Mouse (Mus musculus) adrenal gland, adult 18-20 months (tissue): ENCODE data around the gene Atp8a2. TPM values are rescaled to one million over a fixed set of nuclear protein-coding genes. Genes with fewer than 3 reads are reported as not detected.
"Not testable (repeated sequence)": the region's sequence is repeated elsewhere in the genome, so short reads cannot be mapped to it uniquely, and the experiment has no call there.

Experiments used
- DNase-seq, 2 experiments: peaks; one replicate each; pipeline ENCODE4 v3.0.0; 2021 to 2022; ENCODE audit warnings: low spot score in 2 of 2
- total RNA-seq, 2 experiments: library from RNA; stranded (reverse); gene quantifications; 1 replicate in 1 of 2; 2 replicates in 1 of 2; pipeline ENCODE4 v1.2.3; 2021

The Atp8a2 gene
- total RNA-seq, 2 experiments from 2014 or later = 1.1 to 2.0 TPM

DNA sequence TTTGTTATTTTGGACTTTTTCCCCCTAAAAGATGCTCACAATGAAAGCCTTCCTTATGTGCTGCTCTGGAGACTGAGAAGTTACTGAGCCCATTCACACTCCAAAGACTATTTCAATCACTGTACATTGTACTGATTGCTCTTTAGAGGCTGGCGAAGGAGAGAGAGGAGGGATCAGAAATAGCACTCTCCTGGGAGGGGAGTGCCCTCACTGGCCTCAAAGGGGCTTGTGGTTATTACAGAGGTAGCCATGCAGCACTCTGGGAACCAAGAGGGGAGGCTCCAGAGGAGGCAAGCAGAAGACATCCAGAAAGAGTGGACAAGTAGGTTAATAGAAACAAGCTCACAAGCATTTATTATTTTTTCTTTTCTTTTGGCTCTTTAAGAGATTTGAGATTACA lies 169.8 kb downstream of the Atp8a2 start:
- DNase-seq = no peak

DNA sequence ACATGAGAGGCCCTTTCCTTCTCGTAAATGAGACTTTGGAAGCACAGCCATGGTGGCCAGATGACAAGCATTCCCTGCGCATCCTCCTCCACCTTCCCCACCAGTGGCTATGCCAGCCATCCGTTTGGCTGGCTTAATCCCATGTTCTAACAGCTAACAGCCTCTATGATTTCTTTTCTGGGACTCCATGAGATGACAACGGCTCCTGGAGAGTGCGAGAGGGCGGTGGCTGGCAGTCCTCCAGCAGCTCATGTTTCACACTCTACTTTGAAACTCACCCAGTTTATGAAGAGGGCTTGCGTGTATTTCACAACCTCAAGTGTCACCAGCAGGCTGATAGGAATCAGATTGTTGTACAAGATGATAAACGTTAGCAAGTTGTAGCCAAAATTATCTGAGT lies 170.3 kb downstream of the Atp8a2 start:
- DNase-seq = peak in 1 of 2 experiments; percentile 25

DNA sequence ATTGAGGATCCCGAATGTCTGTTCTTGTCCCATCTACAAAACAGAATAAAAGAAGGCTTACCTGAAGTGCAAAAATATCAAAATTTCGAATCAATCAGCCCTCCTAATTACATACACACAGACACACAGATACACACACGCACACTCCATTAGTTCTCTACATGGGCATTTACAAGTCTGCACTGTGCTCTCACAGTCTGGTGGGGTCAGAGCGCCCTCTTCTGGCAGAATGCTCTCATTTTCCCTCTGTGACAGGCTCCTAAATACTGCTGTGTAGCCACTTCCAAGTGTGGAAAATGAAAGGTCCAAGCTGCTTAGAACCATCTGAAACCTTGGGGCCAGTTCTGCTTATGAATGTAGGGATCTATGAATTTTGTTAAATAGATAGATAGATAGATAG lies 181.1 kb downstream of the Atp8a2 start:
- peak; percentile 68 to 78 for DNase-seq

DNA sequence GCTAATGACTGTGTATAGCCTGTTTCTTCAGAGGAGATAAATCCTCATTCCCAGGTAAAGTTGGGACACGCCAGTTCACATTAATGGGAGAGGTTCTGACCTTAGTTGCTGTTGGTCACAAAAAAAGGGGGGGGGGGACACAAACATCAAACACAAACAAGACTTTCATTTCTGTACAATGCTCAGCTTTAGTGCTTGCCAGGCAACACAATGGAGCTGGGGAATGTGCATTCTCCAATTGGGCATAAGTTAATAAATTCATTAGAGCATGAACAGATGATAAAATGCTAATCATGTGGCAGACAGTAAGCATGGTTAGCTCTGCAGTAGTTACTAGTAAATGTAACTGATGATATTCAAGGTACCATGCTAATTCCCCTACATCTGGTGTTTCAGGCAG lies 195.2 kb downstream of the Atp8a2 start:
- DNase-seq = no peak

DNA sequence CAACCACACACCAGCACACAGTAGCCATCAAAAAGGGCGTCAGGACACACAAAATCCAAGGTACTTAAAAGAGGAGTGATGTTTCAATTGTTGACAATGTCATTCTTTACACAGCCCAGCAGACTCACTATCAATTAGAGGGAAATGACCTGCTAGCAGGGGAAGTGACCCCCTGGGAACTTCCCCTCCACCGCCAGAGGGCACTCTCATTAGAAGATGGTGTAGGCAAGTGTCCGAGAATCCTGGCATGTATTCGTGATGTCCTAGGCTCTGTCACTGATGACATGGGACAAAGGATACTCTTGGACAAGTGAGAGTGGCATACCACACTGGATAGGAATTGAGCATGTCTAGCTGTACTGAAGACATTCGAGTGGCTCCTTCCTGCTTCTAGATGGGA lies 208.1 kb downstream of the Atp8a2 start:
- peak; percentile 12 to 27 for DNase-seq

DNA sequence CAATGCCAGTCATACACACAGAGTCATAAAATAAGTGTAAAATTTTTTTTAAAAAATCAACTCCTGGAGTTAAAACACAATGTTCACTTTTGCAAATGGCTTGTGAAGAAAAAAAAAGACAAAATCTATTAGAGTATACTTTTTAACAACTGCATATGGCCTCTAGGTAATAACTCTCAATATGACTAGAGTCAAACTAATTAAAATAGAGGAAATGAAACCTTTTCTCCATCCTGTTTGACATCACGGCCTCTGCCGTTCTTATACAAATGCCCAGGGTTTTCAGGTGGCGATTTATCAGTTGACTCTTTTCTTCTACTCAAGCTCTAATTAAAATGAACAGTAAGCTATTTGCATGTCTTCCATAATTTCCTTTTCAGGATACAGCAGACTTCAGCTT lies 209.0 kb downstream of the Atp8a2 start:
- DNase-seq = no peak

DNA sequence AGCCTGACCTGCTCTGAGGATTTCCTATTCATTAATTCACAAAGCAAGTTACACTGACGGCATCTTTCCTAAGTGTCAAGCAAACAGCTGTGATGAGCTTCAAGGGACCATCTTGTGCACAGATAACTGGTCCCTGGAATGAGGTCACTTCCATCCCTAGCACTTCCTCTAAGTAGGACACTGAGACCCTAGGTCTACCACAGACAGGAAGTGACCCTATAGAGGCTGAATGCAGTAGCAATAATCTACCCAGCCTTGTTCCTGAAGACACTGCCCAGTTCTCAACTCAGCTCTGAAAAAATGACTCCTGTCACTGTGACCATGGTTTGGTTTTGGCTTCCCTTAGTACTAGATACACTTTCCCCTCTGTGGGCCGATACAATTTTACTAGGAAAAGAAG lies 219.0 kb downstream of the Atp8a2 start:
- no peak for DNase-seq

DNA sequence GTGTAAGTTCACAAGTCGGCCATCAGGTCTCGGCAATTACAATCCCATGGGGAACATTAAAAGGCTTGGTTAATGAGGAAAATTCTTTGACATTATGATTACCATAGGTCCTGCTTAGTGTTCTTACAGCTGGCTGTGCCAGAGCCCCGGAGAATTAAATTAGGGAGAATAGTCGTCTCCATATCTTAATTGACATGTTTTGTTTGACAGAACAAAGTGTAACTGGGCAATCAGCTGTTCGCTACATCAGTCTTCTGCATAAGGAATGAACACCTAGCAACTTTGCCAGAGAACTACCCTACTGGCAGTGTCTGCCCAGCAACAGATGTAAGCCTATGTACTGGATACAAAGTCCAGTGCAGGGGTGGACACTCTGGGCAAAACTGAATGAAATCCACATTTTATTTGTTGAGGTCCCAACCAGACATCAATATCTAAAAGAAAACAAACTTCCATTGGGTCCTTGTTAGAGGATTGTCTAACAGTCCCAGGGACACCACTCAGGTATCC lies 225.7 kb downstream of the Atp8a2 start:
- no peak for DNase-seq

DNA sequence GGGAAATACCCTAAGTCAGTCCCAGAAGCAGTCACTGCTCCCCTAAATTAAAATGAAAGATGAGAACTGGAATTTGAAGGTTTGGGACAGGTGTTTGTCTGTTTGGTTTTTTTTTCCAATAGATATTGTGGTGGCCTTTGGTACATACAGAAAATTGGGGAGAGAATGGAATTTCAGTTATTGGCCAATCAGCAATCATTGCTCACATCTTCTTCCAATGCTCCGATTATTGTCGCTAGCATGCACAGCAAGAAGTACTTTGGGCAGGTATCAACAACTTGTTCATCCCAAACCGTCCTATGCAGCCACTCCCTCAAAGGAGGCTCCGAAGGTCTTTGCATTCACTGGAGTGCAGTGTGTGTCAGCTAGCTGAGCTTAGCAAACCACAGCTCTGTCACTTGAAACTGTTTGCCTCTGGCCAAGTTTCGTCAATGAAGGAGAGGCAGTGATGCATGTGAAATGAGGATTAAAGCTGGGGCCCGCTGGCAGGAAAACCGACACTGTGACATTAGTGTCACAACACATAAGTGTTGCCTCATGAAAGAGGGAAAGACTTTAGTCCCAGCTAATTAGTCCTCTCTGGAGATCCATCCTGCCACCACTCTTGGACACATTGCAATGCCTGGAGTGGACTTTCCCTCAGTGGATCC lies 227.4 kb downstream of the Atp8a2 start:
- no peak for DNase-seq

DNA sequence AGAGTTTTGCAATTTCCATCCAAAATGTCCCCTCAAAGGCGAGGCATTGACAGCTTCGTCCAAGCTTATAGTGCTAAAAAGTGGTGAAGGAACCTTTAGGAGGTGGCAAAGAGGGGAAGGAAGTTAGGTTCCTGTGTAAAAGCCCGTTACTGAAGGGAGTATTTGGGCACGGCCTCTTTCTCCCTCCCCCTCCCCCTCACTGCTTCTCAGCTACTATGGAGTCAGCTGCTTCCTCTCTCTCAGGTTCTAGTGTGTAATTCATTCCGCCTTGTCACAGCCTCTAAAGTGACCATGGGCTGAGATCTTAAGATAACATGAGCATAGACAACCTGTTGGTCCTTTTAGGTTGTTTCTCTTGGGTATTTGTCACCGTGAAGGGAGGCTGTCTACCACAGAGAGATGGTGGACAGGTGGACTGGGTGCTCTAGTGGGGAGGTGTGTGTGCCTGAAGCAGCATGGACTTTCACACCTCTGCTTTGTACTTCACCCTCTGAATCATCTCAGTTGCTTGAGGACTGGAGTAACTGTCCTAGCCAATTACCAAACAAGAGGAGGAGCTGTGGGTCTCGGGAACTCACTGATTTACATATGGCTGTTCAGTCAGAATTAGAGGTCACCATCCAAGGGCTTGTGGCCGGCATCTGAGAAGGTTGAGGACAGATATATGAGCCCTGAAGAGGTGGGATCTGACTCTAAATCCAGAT lies 229.0 kb downstream of the Atp8a2 start:
- DNase-seq = no peak

DNA sequence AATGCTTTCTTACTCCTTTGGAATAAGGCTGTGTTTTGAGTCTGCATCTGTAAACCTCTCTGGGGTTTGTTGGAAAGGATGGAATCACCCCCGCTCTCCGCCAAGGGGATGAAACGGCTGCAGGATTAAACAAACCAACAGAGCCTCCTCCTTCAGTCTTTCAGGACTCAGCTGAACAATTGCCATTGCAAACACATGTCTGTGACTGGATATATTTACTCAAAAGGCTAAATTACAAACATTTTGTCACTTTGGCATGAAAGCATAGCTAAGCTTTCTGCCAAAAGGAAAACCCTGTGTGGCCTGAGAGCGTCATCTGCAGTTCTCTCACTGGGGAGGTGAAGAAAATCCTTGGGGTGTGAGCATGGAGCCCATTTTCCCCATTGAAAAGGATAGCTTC lies 230.0 kb downstream of the Atp8a2 start:
- no peak for DNase-seq

DNA sequence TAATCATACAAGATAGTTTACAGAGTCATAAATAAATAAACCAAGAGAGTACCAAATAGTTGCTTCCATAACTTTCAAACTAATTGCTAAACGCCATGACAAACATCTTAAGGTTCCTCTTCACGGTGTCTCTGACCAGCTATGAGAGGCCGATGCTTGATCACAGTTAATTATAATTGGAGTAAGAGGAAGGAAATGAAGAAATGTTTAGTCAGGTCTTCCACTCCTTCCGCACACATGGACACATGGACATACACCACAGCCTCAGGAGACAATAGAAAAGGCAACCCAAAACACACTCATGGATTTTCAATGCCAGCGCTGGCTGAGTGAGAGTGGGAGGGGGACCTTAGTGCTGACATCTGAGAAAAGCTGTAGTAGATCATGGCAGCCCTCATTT lies 232.4 kb downstream of the Atp8a2 start:
- DNase-seq = no peak

DNA sequence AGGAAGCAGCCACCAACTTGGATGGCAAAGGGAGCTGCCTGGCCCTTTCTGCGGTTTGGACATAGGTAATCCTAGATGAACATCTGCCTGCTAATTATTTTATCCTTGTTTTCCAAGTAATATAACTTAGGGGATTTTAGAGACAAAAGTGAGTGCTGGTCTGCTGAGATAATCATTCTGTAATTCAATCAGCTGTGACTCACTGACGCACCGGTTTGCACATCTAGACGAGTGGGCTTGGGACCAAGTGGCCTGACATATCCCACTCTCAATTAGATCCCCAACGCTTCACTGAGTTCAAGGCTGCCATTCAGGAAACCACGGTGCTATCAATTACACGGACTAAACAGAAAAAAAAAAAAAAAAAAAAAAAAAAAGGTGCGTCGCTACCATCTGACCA lies 236.0 kb downstream of the Atp8a2 start:
- no peak for DNase-seq

DNA sequence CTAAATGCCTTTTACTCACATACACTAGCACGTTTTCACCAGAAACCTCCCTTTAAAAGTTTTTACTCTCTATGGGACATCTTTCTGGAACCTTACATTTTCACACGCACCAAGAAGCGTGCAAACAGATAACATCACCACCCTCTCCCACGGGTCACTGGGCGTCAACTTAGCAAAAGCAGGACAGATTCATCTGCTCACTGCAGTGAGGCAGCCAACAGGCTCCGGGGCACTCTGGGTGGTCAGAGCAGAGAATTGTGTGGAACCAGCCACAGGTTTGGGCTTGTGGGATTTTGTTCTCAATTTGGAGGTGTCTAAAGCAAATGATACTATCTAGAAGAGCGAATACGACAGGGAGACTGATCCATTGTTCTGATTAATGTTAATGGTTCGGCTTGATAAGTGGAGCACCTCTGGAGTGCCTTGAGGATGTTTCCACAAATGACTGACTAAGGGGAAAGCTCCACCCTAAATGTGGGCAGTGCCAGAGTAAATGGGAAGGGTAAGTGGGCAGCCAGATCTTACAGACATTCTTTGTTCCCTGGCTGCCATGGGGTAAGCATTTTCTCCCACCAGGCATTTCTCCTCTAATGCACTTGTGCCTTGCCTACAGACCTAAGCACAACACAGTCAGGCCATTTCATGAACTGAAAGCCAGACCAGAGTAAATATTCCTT lies 236.6 kb downstream of the Atp8a2 start:
- DNase-seq = no peak

DNA sequence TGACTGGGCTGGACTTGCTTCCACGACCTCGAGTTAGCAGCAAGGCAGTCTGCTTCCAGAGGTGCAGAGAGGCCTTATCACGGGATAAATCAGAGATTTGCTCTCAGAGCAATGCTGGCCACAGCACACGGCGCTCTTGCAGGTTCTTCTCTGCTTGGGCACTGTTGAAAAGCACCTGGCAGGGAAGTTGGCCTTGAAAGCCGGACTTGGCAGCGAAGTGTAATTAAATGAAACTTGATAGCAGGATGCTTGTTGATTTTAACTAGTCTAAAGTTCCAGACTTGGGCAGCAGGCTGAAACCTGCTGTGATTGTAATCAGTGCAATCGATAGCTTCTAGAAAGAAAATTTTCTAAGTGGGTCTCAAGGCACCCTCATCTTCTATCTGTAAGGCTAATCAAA lies 237.3 kb downstream of the Atp8a2 start:
- DNase-seq = no peak

DNA sequence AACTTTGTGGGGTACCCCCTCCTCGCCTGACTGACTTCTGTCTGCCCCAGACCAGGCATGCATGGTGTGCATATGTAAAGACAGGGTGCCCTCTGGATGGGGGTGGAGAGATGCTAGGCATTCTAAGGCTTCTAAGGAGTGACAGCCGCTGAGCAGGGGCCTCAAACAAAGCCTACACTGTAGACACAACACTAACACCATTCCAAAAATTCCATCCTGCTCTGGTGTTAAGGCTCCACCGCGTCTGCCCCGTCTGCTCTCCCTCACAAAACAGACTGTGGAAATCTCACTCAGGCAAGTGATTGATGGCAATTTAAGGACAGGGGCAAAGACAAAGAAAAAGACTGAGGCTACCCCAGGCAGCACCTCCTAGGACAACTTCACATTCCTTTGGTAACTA lies 247.0 kb downstream of the Atp8a2 start:
- DNase-seq = no peak

DNA sequence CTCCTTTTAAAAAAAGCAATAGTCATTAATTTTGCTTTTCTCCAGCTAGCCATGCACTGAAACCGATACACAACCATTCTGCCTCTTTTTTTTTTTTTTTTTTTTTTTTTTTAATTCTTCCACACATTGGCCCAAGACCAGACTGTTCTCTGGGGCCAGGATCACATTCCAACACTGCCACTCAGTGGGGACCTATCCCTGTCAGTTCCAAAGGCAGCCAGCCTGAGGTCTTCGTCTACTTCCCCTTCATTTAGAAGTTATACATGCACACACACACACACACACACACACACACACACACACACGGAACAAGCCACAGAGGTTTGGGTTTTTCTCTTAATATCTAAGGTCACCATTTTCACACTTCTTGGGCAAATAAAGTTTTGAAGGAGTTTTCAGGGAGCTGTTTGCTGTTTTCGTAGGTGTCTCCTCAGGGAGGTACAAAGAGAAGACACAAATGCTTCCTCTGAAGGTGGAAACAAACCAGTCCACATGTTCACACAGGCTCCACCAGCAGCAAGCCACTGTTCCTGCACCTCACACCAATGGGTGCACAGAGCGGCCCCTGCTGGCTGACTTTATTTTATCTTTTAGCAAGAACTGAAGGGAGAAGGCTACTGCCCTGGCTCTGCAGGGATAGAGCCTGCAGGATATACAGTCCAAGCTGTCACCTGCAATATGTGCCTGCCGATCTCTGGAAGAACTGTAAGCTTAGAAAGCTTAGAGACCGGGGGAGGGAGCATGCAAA lies 253.9 kb downstream of the Atp8a2 start:
- peak; percentile 67 to 76 for DNase-seq

DNA sequence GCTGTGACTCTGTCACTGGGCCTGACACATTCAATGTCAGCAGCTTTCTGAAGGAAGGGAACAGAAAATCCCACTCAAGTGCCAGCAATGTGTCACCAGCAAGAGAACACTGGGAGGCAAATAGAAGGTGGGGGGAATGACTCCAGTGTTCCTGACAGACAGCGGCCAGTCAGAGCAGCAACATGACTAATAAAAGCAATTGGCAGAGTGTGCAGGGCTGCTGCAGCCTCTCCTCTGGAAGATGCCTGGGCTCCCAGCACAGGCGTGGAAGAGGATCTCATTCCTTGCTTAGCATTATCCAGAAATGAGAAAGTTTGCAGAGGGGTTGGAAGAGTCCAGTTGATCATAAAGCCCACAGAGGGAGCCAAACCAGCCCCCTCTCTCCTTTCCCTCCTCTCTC lies 254.8 kb downstream of the Atp8a2 start:
- DNase-seq = no peak

DNA sequence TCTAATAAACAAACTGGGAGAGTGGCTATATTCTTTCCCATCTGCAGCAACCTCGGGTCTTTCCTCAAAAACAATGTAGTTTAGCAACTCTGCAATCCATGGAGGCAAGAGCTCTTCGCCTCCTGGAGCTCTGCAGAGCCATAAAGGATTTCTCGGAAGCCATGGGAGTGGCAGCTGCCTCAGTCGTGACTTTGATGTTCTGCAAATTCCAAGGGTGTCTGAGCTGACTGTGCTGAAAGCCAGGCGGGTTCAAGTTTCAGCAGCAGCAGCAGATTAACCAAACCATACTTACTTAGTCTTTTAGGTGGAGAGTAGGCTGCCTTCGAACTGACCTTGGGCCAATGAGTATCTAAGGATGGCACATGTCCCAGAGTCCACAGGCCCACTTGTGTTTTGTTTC lies 264.6 kb downstream of the Atp8a2 start:
- no peak for DNase-seq

DNA sequence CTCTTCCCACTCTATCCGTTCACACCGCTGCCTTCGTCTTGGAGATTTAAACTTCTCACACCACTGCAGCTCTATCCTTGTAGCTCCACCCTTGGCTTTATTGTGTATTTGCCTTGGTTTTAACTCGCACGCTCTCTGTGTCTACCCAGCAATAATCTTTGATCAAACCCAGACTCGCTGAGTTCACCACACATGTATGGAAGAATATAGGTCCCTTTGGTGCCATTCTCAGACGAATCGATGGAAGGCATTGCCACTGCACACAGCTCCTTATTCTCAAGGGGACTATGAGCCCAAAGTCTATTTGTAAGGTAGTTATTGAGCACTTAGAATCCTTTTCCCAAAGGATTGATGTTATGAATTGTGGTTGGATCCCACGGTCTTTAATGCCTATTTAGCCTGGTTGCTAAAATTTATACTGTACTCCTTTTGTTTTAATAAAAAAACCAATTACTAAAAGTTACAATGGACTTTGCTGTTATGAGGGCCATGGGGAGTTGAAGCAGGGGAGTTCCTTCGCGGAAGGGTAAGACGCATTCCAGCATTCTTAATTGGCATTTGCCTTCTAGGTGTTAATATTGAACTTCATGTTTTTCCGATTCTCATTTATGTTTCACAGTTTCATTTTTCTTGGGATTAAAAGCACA lies 265.4 kb downstream of the Atp8a2 start:
- DNase-seq = no peak

DNA sequence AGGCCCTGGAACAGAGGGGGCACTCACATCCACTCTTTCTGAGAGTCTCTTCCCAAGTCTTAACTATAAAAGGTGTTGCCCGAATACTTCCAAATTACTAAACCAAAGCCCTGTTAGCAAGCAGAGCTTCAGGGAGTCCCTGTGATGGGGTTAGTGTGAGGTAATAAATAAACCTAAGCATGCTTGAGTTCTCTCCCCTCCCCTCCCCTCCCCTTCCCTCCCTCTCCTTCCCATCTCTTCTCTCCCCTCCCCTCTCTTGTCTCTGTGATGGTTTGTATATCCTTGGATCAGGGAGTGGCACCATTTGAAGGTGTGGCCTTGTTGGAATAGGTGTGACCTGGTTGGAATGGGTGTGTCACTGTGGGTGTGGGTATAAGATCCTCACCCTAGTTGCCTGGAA lies 267.8 kb downstream of the Atp8a2 start:
- DNase-seq = not testable (repeated sequence)
